Mouse (Mus musculus) erythroblast, embryonic 14.5 days (primary cell): ENCODE measurements around the gene Lrrc4c. TPM values are rescaled to one million over a fixed set of nuclear protein-coding genes. Genes with fewer than 3 reads are reported as not detected.

Experiments used
- H3K27me3 ChIP-seq: 2 replicates; pipeline ENCODE4 v1.6.1; 2012; ENCODE audit warnings: inconsistent platforms; ENCODE audit not compliant: control insufficient read depth
- H3K36me3 ChIP-seq: 2 replicates; pipeline ENCODE4 v1.6.1; 2012; ENCODE audit warnings: mild to moderate bottlenecking, inconsistent platforms; ENCODE audit not compliant: control insufficient read depth
- H3K4me1 ChIP-seq: 2 replicates; pipeline ENCODE4 v1.6.1; 2012; ENCODE audit warnings: inconsistent platforms; ENCODE audit not compliant: control insufficient read depth
- H3K4me3 ChIP-seq: replicated peaks from 2 replicates; pipeline ENCODE3; 2012; ENCODE audit warnings: moderate library complexity, mild to moderate bottlenecking, inconsistent platforms
- H3K9me3 ChIP-seq: 2 replicates; pipeline ENCODE4 v1.6.1; 2012; ENCODE audit warnings: low read length, inconsistent platforms, mixed read lengths; ENCODE audit not compliant: control insufficient read depth
- GATA1 ChIP-seq: IDR thresholded peaks from 2 replicates; pipeline ENCODE4 v1.6.1; 2012; ENCODE audit warnings: low read length, inconsistent platforms, mixed read lengths
- TAL1 ChIP-seq: IDR thresholded peaks from 3 replicates; pipeline ENCODE4 v1.6.1; 2012; ENCODE audit warnings: low read length, inconsistent platforms, mixed read lengths
- polyA plus RNA-seq: library from polyadenylated mRNA; stranded (reverse); fragments of >175 nt; gene quantifications from 2 replicates; pipeline ENCODE4 v1.2.3, GENCODE M21; 2012

The Lrrc4c gene
- polyA plus RNA-seq, 1 experiment, result not detected

- Histone ChIP-seq H3K36me3 (no peaks in the 10 kb centered on the region), H3K4me1 (no peaks in the 10 kb centered on the region), H3K27me3 (no peaks in the 10 kb centered on the region), H3K9me3 (no peaks in the 10 kb centered on the region), H3K4me3 (no peak overlapping the region)
- TF ChIP-seq GATA1, result no peak
- no peak for TF ChIP-seq TAL1
Observed at GRCm38 (mm10) chr2:97361235-97361634, 1043.3 kb downstream of the Lrrc4c start.

- Histone ChIP-seq H3K27me3 (no peaks in the 10 kb centered on the region), H3K4me1 (no peaks in the 10 kb centered on the region), H3K9me3 (no peaks in the 10 kb centered on the region), H3K36me3 (no peaks in the 10 kb centered on the region), H3K4me3 (no peak overlapping the region)
- TF ChIP-seq TAL1 (no peak), GATA1 (no peak)
Observed at GRCm38 (mm10) chr2:97369978-97370377, 1052.0 kb downstream of the Lrrc4c start.

- Histone ChIP-seq H3K4me1 (no peaks in the 10 kb centered on the region), H3K9me3 (peaks cover 3% of the 10 kb centered on the region), H3K4me3 (no peak overlapping the region), H3K27me3 (no peaks in the 10 kb centered on the region), H3K36me3 (no peaks in the 10 kb centered on the region)
- TF ChIP-seq GATA1, result no peak
- TF ChIP-seq TAL1, result no peak
Observed at GRCm38 (mm10) chr2:97391437-97391836, 1073.5 kb downstream of the Lrrc4c start.

DNA sequence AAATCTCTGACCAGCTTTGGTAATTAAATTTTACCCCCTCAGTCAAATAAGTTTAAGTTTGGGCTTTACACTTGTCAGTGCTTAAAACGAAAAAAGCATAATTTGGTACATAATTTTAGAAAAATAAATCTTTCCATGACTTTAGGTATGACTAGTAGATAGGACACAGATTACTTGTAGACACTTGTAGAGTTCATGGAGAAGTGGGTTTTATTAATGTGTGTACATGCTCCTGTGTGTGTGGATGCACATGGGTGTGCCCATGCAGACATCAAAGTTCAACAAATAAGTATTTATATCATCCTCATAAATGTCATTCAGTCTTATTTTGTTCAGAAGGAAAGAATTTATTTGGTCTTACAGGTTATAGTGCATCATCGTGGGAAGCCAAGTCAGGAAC, 1073.9 kb downstream of the Lrrc4c start:
- H3K4me3 ChIP-seq, result no peak overlapping the region
- H3K36me3 ChIP-seq, result no peaks in the 10 kb centered on the region
- peaks cover 3% of the 10 kb centered on the region for H3K9me3 ChIP-seq
- TF ChIP-seq GATA1, result no peak
- no peak for TF ChIP-seq TAL1
- no peaks in the 10 kb centered on the region for H3K27me3 ChIP-seq
- H3K4me1 ChIP-seq, result no peaks in the 10 kb centered on the region

- Histone ChIP-seq H3K27me3 (no peaks in the 10 kb centered on the region), H3K4me3 (no peak overlapping the region)
Observed at GRCm38 (mm10) chr2:97413066-97413465, 1095.1 kb downstream of the Lrrc4c start.

GRCm38 (mm10) chr2:97414416-97415362, 1096.7 kb downstream of the Lrrc4c start:
- Histone ChIP-seq H3K4me1 (no peaks in the 10 kb centered on the region), H3K36me3 (no peaks in the 10 kb centered on the region), H3K9me3 (no peaks in the 10 kb centered on the region), H3K4me3 (no peak overlapping the region), H3K27me3 (no peaks in the 10 kb centered on the region)
- no peak for TF ChIP-seq TAL1

More at GRCm38 (mm10) chr2:97413066-97413465, 1095.1 kb downstream of the Lrrc4c start:
- no peaks in the 10 kb centered on the region for H3K36me3 ChIP-seq
- H3K9me3 ChIP-seq, result no peaks in the 10 kb centered on the region
- TF ChIP-seq GATA1 (no peak), TAL1 (no peak)
- H3K4me1 ChIP-seq, result no peaks in the 10 kb centered on the region

GRCm38 (mm10) chr2:97434140-97434539, 1116.2 kb downstream of the Lrrc4c start:
- no peaks in the 10 kb centered on the region for H3K4me1 ChIP-seq

DNA sequence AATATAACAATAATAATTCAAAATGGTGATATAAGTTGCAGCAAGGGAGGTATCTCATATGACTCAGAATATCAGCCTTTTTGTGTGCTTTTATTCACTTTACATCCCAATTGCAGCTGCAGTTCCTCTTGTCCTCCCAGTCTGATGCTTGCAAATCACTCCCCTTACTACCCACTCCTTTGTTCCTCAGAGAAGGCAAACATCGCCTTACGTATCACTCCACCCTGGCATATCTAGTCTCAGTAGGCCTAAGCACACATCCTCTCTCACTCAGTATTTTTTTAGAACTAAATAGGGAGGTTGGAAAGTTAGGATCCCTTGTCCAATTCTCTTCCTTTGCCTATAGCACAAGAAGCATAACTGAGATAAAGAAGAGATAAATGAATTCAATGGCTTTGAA, 1117.6 kb downstream of the Lrrc4c start:
- TF ChIP-seq TAL1 (no peak), GATA1 (no peak)
- Histone ChIP-seq H3K4me1 (no peaks in the 10 kb centered on the region), H3K36me3 (no peaks in the 10 kb centered on the region), H3K4me3 (no peak overlapping the region), H3K9me3 (peaks cover 2% of the 10 kb centered on the region; the same call in 1 of the 2 replicates), H3K27me3 (no peaks in the 10 kb centered on the region)

More at GRCm38 (mm10) chr2:97434140-97434539, 1116.2 kb downstream of the Lrrc4c start:
- no peak overlapping the region for H3K4me3 ChIP-seq
- H3K36me3 ChIP-seq, result no peaks in the 10 kb centered on the region
- H3K9me3 ChIP-seq, result peaks cover under 1% of the 10 kb centered on the region
- no peaks in the 10 kb centered on the region for H3K27me3 ChIP-seq
- TF ChIP-seq TAL1 (no peak), GATA1 (no peak)

DNA sequence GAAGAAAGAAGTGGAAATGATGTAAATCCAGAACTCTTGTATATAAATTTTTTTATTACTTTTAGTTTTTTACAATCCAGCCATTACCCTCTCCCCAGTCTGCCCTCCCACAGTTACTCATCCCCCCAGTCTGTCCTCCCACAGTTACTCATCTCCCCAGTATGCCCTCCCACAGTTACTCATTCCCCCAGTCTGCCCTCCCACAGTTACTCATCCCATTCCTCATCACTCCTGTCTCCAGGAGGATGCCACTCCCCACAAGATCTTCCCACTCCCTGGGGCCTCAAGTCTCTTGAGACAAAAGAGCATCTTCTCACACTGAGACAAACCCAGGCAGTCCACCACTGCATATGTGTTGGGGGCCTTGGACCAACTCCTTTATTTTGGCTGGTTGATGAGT, 1119.8 kb downstream of the Lrrc4c start:
- TF ChIP-seq TAL1 (no peak), GATA1 (no peak)
- H3K27me3 ChIP-seq, result no peaks in the 10 kb centered on the region
- H3K9me3 ChIP-seq, result peaks cover 3% of the 10 kb centered on the region; the same call in 1 of the 2 replicates
- H3K4me3 ChIP-seq, result no peak overlapping the region
- no peaks in the 10 kb centered on the region for H3K4me1 ChIP-seq
- H3K36me3 ChIP-seq, result no peaks in the 10 kb centered on the region

GRCm38 (mm10) chr2:97463573-97463972, 1145.6 kb downstream of the Lrrc4c start:
- TF ChIP-seq GATA1 (no peak), TAL1 (no peak)
- H3K36me3 ChIP-seq, result no peaks in the 10 kb centered on the region
- no peaks in the 10 kb centered on the region for H3K9me3 ChIP-seq
- no peak overlapping the region for H3K4me3 ChIP-seq
- no peaks in the 10 kb centered on the region for H3K4me1 ChIP-seq
- H3K27me3 ChIP-seq, result peaks cover 9% of the 10 kb centered on the region
